Mouse (Mus musculus) limb, embryonic 15.5 days (tissue): Measurements from ENCODE around the gene Smad6. TPM values are rescaled to one million over a fixed set of nuclear protein-coding genes. Genes with fewer than 3 reads are reported as not detected.

Experiments
- ATAC-seq: fragments of 200-750 bp; cut with Nextera tagmentation; 2 replicates; pipeline ENCODE4 v1.8.0; 2017; ENCODE audit warnings: low read depth, moderate TSS enrichment; ENCODE audit not compliant: insufficient number of reproducible peaks, low FRiP score, low TSS enrichment
- H3K27ac ChIP-seq: fragments of 300-500 bp; sonication (generic); 2 replicates; pipeline ENCODE4 v1.5.1; 2015; ENCODE audit warnings: moderate library complexity, mild to moderate bottlenecking, inconsistent platforms
- H3K27me3 ChIP-seq: fragments of 300-500 bp; sonication (generic); 2 replicates; pipeline ENCODE4 v1.6.1; 2015; ENCODE audit warnings: inconsistent platforms
- H3K36me3 ChIP-seq: fragments of 300-500 bp; sonication (generic); 2 replicates; pipeline ENCODE4 v1.6.1; 2015; ENCODE audit warnings: inconsistent platforms
- H3K4me1 ChIP-seq: fragments of 300-500 bp; sonication (generic); 2 replicates; pipeline ENCODE4 v1.6.1; 2015; ENCODE audit warnings: inconsistent platforms
- H3K4me2 ChIP-seq: fragments of 300-500 bp; sonication (generic); 2 replicates; pipeline ENCODE4 v1.6.1; 2015; ENCODE audit warnings: mild to moderate bottlenecking, inconsistent platforms
- H3K4me3 ChIP-seq: fragments of 300-500 bp; sonication (generic); 2 replicates; pipeline ENCODE4 v1.5.1; 2015; ENCODE audit warnings: mild to moderate bottlenecking, inconsistent platforms
- H3K9ac ChIP-seq: fragments of 300-500 bp; sonication (generic); 2 replicates; pipeline ENCODE4 v1.6.1; 2015; ENCODE audit warnings: inconsistent platforms
- H3K9me3 ChIP-seq: fragments of 300-500 bp; sonication (generic); 2 replicates; pipeline ENCODE4 v1.6.1; 2016; ENCODE audit warnings: inconsistent platforms
- WGBS: fragments of 180-500 bp; shearing (Covaris S2); methylation state at CpG from one replicate; pipeline ENCODE4 v1.1.7; 2015; 5-methylcytosine and 5-hydroxymethylcytosine counted together
- polyA plus RNA-seq: library from polyadenylated mRNA; unstranded; fragments of >200 nt; fragmentation: Nextera tagmentation; extraction: Ambion mirVana; gene quantifications from 2 replicates; pipeline ENCODE4 v1.2.1, GENCODE M21; 2015

Smad6 gene
- polyA plus RNA-seq, 1 experiment from 2014 or later: 9.4 TPM

DNA sequence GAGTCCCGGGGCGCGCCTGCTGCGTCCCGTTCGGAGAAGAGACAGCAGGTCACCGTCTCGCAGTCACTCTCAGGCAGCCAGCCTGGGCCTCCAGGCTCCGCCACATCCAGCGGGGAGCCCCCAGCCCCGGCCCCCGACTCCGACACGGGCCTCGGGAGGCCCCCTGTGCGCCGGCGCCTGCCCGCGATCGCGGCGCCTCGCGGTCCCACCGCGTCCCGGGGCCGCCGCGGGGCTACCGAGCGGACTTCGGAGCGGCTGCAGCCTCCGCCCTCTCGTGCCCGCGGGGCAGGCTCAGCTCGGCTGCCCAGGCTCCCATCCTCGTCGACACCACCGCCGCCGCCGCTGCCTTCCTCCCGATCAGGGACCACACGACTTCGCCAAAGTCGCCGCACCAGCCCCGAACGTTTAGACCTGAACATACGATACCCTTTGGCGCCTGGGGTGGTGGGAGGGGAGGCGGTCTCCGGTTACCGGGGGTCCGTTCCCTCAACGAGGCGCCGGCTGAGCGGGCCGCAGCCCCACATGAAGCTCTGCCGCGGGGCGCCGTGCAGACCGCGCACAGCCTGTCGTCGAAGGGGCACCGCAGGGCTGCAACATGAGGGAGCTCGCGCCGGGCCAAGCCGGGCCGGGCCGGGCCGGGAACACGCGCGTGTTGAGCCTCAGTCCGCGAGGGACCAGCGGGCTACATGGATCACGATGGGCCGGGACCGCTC, 1.1 kb downstream of the Smad6 start:
- peak overlapping the region; percentile 95 for H3K9ac ChIP-seq
- H3K4me2 ChIP-seq: peak overlapping the region; percentile 95
- WGBS: under 1% methylated on average over 69 of the region's 89 CpGs
- no peak for ATAC-seq
- no peaks in the 10 kb centered on the region for H3K36me3 ChIP-seq
- peak overlapping the region; percentile 62 for H3K4me3 ChIP-seq
- H3K9me3 ChIP-seq: no peaks in the 10 kb centered on the region
- peak overlapping the region; percentile 96 for H3K27ac ChIP-seq
- no peaks in the 10 kb centered on the region for H3K27me3 ChIP-seq
- peaks cover 49% of the 10 kb centered on the region for H3K4me1 ChIP-seq

- Histone ChIP-seq H3K4me2 (peak overlapping the region; percentile 95), H3K4me3 (peak overlapping the region; percentile 62), H3K9ac (peak overlapping the region; percentile 95), H3K27me3 (no peaks in the 10 kb centered on the region), H3K9me3 (no peaks in the 10 kb centered on the region), H3K4me1 (peaks cover 51% of the 10 kb centered on the region), H3K36me3 (no peaks in the 10 kb centered on the region), H3K27ac (peak overlapping the region; percentile 96)
- ATAC-seq: no peak
- under 1% methylated on average over 50 of the region's 50 CpGs for WGBS
These were observed 1.7 kb downstream of the Smad6 start for GRCm38 (mm10) chr9:64020171-64020605.

GRCm38 (mm10) chr9:64019036-64019886, 2.6 kb downstream of the Smad6 start:
- no peaks in the 10 kb centered on the region for H3K9me3 ChIP-seq
- H3K27me3 ChIP-seq: no peaks in the 10 kb centered on the region
- H3K9ac ChIP-seq: peak overlapping the region; percentile 95
- H3K4me2 ChIP-seq: peak overlapping the region; percentile 95
- H3K4me3 ChIP-seq: peak overlapping the region; percentile 62
- peak overlapping the region; percentile 96 for H3K27ac ChIP-seq
- 5% methylated on average over 10 of the region's 10 CpGs for WGBS
- no peak for ATAC-seq
- H3K4me1 ChIP-seq: peaks cover 58% of the 10 kb centered on the region
- 0 out of 2 replicates have a peak, but pooled peaks cover under 1% of the 10 kb centered on the region for H3K36me3 ChIP-seq

- peaks cover 53% of the 10 kb centered on the region for H3K4me1 ChIP-seq
- 0 out of 2 replicates have a peak, but pooled peaks cover 3% of the 10 kb centered on the region for H3K36me3 ChIP-seq
- peak overlapping the region; percentile 33; the same call in 1 of the 2 replicates for H3K9ac ChIP-seq
- H3K9me3 ChIP-seq: no peaks in the 10 kb centered on the region
- 2% methylated on average over 23 of the region's 23 CpGs for WGBS
- ATAC-seq: 0 out of 2 replicates have a peak, but pooled peaks have one; percentile 1
- peak overlapping the region; percentile 95 for H3K4me2 ChIP-seq
- peak overlapping the region; percentile 62 for H3K4me3 ChIP-seq
- peak overlapping the region; percentile 96 for H3K27ac ChIP-seq
- no peaks in the 10 kb centered on the region for H3K27me3 ChIP-seq
These were observed 3.7 kb downstream of the Smad6 start for GRCm38 (mm10) chr9:64017861-64018793.

GRCm38 (mm10) chr9:64016648-64017400, 5.0 kb downstream of the Smad6 start:
- H3K4me3 ChIP-seq: peak overlapping the region; percentile 62
- peak overlapping the region; percentile 95 for H3K4me2 ChIP-seq
- no peaks in the 10 kb centered on the region for H3K9me3 ChIP-seq
- no peaks in the 10 kb centered on the region for H3K27me3 ChIP-seq
- no peak for ATAC-seq
- WGBS: 4% methylated on average over 25 of the region's 25 CpGs
- H3K36me3 ChIP-seq: peaks cover 17% of the 10 kb centered on the region
- 0 out of 2 replicates have a peak overlapping the region, but pooled peaks have one; percentile 24 for H3K9ac ChIP-seq
- H3K4me1 ChIP-seq: peaks cover 46% of the 10 kb centered on the region
- peak overlapping the region; percentile 96; the same call in 1 of the 2 replicates for H3K27ac ChIP-seq

DNA sequence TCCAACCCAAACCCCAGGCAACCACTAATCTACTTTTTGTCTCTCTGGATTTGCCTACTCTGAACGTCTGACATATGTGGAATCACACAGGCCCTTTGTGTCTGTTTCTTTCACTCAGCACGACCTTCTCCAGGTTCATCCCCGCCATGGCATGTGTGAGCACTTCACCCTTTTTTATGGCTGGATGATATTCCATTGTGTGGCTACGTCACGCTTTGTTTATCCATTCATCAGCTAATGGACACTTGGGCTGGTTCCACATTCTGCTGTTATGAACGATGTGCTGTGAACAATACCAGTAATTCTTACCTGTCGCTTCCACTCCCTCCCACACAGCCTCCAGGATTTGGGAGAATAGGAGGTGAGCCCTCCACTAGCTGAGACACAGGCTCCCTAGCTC, 5.8 kb downstream of the Smad6 start:
- no peak overlapping the region for H3K9ac ChIP-seq
- H3K4me1 ChIP-seq: peaks cover 46% of the 10 kb centered on the region
- H3K27ac ChIP-seq: no peak overlapping the region
- no peak overlapping the region for H3K4me3 ChIP-seq
- no peak overlapping the region for H3K4me2 ChIP-seq
- no peak for ATAC-seq
- WGBS: 71% methylated on average over 7 of the region's 7 CpGs
- peaks cover 24% of the 10 kb centered on the region for H3K36me3 ChIP-seq
- peaks cover 5% of the 10 kb centered on the region; the same call in 1 of the 2 replicates for H3K9me3 ChIP-seq
- no peaks in the 10 kb centered on the region for H3K27me3 ChIP-seq

DNA sequence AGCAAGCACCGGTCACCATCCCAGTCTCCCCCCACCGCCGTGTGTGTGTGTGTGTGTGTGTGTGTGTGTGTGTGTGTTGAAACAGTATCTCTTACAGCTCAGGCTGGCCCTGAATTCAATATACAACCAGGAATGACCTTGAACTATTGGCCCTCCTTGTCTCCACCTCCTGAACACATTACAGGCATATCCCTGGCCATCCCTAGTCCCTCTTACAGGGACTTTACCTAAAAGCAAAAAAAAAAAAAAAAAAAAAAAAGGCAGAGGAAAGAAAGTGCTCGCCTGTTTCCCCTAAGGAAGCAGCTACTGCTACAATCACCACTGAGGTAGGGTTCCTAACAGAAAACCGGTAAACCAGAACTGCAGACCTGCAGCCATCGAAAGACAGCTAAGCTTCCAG, 7.1 kb downstream of the Smad6 start:
- Histone ChIP-seq H3K27me3 (no peaks in the 10 kb centered on the region), H3K27ac (no peak overlapping the region), H3K4me3 (no peak overlapping the region), H3K4me1 (peaks cover 46% of the 10 kb centered on the region), H3K36me3 (peaks cover 34% of the 10 kb centered on the region), H3K4me2 (no peak overlapping the region), H3K9ac (no peak overlapping the region), H3K9me3 (peaks cover 5% of the 10 kb centered on the region; the same call in 1 of the 2 replicates)
- ATAC-seq: no peak
- 50% methylated on average over 6 of the region's 6 CpGs for WGBS

GRCm38 (mm10) chr9:64011356-64011755, 10.5 kb downstream of the Smad6 start:
- peaks cover 57% of the 10 kb centered on the region for H3K36me3 ChIP-seq
- no peak overlapping the region for H3K9ac ChIP-seq

DNA sequence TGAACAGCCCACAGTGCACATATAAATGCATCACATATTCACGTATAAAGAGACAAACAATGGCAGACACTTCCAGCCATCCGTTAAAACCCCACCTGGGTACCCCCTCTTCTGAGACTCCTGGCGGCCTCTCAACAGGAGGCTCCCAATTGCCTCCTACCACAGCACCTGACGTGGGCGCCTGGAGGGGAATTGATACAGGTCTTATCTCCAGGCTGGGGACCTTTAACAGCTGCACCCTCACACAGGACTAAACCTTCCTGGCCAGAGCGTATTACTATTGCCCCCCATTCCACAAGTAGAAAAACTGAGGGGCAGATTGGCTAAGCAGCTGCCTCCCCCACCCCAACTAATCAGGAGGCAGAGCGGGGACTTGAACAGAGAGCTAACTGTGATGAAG, 18.9 kb downstream of the Smad6 start:
- Histone ChIP-seq H3K27me3 (no peaks in the 10 kb centered on the region), H3K9me3 (no peaks in the 10 kb centered on the region), H3K4me2 (no peak overlapping the region), H3K36me3 (peaks cover 60% of the 10 kb centered on the region), H3K4me1 (peaks cover 52% of the 10 kb centered on the region), H3K27ac (no peak overlapping the region), H3K9ac (no peak overlapping the region), H3K4me3 (no peak overlapping the region)
- 84% methylated on average over 7 of the region's 7 CpGs for WGBS
- ATAC-seq: no peak

More at GRCm38 (mm10) chr9:64011356-64011755, 10.5 kb downstream of the Smad6 start:
- no peak for ATAC-seq
- peaks cover 14% of the 10 kb centered on the region for H3K4me1 ChIP-seq
- no peak overlapping the region for H3K27ac ChIP-seq
- no peak overlapping the region for H3K4me3 ChIP-seq
- H3K4me2 ChIP-seq: no peak overlapping the region
- 100% methylated on average over 1 of the region's 1 CpGs for WGBS
- no peaks in the 10 kb centered on the region for H3K27me3 ChIP-seq
- H3K9me3 ChIP-seq: peaks cover 5% of the 10 kb centered on the region; the same call in 1 of the 2 replicates

DNA sequence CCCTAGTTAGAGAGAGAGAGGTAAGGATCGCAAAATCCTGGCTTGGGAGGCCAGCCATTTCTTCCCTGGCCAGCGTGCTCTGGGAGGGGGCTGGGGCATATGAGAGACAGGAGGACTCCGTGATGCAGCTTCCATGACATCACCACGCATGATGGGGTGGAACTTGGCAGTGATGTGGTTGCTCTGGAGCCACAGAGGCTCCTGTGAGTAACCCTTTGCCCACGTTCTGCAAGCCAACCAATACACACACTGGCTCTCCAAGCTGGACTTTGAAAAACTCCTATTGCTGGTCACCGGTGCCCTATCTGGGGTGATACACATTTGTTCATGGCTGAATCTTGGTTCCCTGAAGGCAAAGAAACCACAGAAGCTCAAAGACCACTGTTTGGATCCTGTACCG, 20.8 kb downstream of the Smad6 start:
- no peak overlapping the region for H3K4me2 ChIP-seq
- peaks cover 61% of the 10 kb centered on the region for H3K4me1 ChIP-seq
- H3K9me3 ChIP-seq: no peaks in the 10 kb centered on the region
- H3K27me3 ChIP-seq: no peaks in the 10 kb centered on the region
- ATAC-seq: no peak
- WGBS: 77% methylated on average over 7 of the region's 7 CpGs
- H3K27ac ChIP-seq: peak overlapping the region; percentile 27; the same call in 1 of the 2 replicates
- no peak overlapping the region for H3K4me3 ChIP-seq
- peaks cover 45% of the 10 kb centered on the region for H3K36me3 ChIP-seq
- H3K9ac ChIP-seq: no peak overlapping the region
